Mouse (Mus musculus): ENCODE results near the gene Tapbp. TPM values are rescaled to one million over a fixed set of nuclear protein-coding genes. Genes with fewer than 3 reads are reported as not detected.

The Tapbp gene
- polyA plus RNA-seq, 1 experiment = 22.1 TPM

DNA sequence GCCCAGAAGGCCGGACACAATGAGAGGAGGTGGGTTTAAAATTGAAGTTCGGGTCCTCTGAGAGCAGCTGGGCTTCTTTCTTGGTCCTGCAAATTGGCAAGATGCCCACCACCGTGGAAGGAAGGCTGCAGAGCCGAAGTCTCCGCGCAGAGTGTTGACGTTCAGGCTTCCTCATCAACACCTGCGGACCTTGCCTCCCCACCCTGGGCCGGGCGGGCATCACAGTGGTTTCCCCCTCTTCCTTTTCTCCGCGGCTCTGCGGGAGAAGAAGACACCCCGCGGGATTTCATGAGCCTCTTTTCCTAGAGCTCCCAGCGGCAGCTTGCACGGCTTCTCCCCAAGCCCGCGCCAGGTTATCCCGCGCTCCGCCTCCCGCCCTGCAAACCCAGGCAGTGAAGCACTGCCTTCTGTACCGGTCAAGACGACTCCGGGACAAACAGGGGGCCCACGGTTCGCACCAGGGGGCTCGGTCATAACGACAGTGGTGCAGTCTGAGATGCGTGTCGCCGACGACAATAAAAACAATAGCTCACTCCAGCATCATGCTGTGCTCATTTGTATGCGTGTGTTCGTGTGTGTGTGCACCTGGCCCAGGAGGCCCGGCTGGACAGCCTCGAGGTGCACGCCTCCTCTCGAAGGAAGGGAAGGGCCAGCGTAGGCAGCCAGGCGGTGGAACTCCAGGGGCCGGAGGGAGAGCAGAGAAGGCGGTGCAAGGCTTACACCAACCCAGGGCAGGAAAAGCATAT, 7.2 kb upstream of the Tapbp start:
- Histone ChIP-seq H3K4me1 (ENCODE audit: control insufficient read depth, insufficient read depth, low read length) (peaks cover 1% of the 10 kb centered on the region; the same call in 1 of the 2 replicates), H3K4me3 (ENCODE audit: insufficient read depth, low read length) (peak overlapping the region; percentile 85), H3K27ac (ENCODE audit: insufficient read depth, low read length) (peak overlapping the region; percentile 33)
- TF ChIP-seq POLR2A (IDR thresholded peaks at IDR 0.05; ENCODE audit: extremely low read depth, insufficient read depth, low read length) (no peak), CTCF (IDR thresholded peaks at IDR 0.05; ENCODE audit: extremely low read depth, insufficient read depth, low read length) (no peak)

DNA sequence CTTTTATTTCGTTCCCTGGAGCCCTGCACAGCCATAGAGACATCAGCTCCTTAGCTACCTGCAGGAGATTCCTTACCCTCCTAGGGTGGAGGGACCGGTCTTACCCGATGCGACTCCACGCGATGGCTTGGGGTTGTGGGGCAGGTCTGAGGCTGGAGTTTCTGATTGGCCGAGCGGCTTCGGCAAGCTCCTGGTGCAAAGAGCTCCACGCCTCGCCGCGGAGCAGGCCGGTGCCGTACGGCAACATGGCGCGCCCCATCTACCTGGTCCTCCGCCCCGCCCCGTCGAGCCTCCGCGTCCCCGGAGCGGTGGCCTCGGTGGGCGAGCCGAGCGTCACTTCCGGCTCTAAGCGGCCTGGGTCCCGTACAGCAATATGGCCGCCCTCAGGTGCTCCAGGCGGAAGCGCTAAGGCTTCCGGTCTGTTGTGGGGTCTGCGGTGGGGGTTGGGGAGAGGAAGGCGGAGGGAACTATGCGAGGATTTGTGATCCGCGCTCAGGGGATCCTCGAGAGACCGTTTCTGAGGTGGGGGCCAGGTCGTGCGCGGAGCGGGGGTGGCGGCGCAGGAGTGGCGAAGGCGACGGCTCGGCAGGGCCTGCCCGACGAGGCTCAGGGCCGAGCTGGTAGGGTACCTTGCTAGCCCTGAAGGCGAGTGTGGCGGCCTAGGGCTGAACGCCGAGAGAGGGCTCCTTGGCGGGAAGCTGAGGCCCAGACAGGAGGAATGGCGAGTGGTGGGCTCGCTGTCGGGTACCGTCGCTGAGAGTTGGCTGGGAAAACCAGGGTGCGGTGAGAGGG, 6.4 kb upstream of the Tapbp start, which contains the start of gene Daxx:
Gene Daxx (plus strand): TSS at position 338 of the 792 bp plus-strand sequence.
- H3K27ac ChIP-seq (ENCODE audit: insufficient read depth, low read length) = peak within 1 kb of the TSS; percentile 79
- peaks cover 1% of the 10 kb centered on the region; the same call in 1 of the 2 replicates for H3K4me1 ChIP-seq (ENCODE audit: control insufficient read depth, insufficient read depth, low read length)
- no peak for TF ChIP-seq CTCF (IDR thresholded peaks at IDR 0.05; ENCODE audit: extremely low read depth, insufficient read depth, low read length)
- TF ChIP-seq POLR2A (IDR thresholded peaks at IDR 0.05; ENCODE audit: extremely low read depth, insufficient read depth, low read length) = peak; percentile 80
- H3K4me3 ChIP-seq (ENCODE audit: insufficient read depth, low read length) = peak within 1 kb of the TSS; percentile 85

DNA sequence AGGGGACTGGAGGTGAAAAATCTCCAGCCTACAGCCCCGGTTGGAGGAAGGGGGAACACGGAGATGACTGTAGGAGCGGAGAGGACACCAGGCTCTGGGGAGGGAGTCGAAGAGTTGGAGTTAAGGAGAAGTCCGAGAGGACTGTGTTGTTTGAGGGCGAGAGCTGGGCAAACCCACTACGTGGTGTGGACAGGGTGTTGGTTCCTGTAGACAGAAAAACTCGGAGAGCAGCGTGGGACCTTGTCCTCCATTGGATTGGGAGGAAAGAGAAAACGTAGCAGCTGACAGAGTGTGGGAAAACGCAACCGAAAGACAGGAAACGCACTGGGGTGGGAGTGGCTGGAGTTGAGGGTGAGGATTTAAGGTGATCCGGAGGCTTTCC, 5.8 kb upstream of the Tapbp start:
- Histone ChIP-seq H3K4me3 (ENCODE audit: insufficient read depth, low read length) (peak overlapping the region; percentile 85), H3K27ac (ENCODE audit: insufficient read depth, low read length) (peak overlapping the region; percentile 79), H3K4me1 (ENCODE audit: control insufficient read depth, insufficient read depth, low read length) (peaks cover 1% of the 10 kb centered on the region; the same call in 1 of the 2 replicates)
- TF ChIP-seq CTCF (IDR thresholded peaks at IDR 0.05; ENCODE audit: extremely low read depth, insufficient read depth, low read length) (no peak), POLR2A (IDR thresholded peaks at IDR 0.05; ENCODE audit: extremely low read depth, insufficient read depth, low read length) (no peak)

DNA sequence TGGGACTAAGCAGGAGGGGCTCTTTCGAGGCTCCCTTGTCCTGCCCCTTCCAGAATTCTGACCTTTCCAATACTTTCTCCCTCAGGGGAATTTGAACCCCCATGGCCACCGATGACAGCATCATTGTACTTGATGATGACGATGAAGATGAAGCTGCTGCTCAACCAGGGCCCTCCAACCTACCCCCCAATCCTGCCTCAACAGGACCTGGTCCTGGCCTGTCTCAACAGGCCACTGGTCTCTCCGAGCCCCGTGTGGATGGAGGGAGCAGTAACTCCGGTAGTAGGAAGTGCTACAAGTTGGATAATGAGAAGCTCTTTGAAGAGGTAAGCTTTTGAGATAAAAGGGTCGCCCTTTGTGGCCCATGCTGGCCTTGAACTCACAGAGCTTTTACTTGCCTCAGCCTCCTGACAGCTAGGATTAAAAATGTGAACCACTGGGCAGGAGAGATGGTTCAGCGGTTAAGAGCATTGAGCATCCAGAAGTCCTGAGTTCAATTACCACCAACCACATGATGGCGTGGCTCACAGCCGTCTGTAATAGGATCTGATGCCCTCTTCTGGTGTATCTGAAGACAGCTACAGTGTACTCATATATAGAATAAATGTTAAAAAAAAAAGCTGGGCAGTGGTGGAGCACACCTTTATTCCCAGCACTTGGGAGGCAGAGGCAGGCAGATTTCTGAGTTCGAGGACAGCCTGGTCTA, 5.2 kb upstream of the Tapbp start:
- no peak overlapping the region for H3K27ac ChIP-seq (ENCODE audit: insufficient read depth, low read length)

GRCm38 (mm10) chr17:33911052-33911812, 4.5 kb upstream of the Tapbp start:
- H3K4me1 ChIP-seq (ENCODE audit: control insufficient read depth, insufficient read depth, low read length) = peaks cover 1% of the 10 kb centered on the region; the same call in 1 of the 2 replicates
- no peak overlapping the region for H3K4me3 ChIP-seq (ENCODE audit: insufficient read depth, low read length)
- TF ChIP-seq POLR2A (IDR thresholded peaks at IDR 0.05; ENCODE audit: extremely low read depth, insufficient read depth, low read length) (no peak), CTCF (IDR thresholded peaks at IDR 0.05; ENCODE audit: extremely low read depth, insufficient read depth, low read length) (no peak)
- H3K27ac ChIP-seq (ENCODE audit: insufficient read depth, low read length) = no peak overlapping the region

More for the DNA sequence above, 5.2 kb upstream of the Tapbp start:
- peak overlapping the region; percentile 85; the same call in 1 of the 2 replicates for H3K4me3 ChIP-seq (ENCODE audit: insufficient read depth, low read length)
- TF ChIP-seq POLR2A (IDR thresholded peaks at IDR 0.05; ENCODE audit: extremely low read depth, insufficient read depth, low read length) = no peak
- TF ChIP-seq CTCF (IDR thresholded peaks at IDR 0.05; ENCODE audit: extremely low read depth, insufficient read depth, low read length) = no peak
- peaks cover 1% of the 10 kb centered on the region; the same call in 1 of the 2 replicates for H3K4me1 ChIP-seq (ENCODE audit: control insufficient read depth, insufficient read depth, low read length)

DNA sequence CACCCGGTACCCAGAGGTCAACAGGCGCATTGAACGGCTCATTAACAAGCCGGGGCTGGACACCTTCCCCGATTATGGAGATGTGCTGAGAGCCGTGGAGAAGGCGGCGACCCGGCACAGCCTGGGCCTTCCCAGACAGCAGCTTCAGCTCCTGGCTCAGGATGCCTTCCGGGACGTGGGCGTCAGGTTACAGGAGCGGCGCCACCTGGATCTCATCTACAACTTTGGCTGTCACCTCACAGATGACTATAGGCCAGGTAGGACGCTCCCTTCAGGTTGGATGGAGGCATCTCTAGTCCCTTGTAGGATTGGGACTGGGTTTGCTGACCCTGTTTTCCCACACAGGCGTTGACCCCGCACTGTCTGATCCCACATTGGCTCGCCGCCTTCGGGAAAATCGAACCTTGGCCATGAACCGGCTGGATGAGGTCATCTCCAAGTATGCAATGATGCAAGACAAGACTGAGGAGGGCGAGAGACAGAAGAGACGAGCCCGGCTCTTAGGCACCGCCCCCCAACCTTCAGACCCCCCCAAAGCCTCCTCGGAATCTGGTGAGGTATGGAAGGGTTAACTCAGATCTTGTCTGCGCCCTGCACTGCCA, 3.8 kb upstream of the Tapbp start:
- Histone ChIP-seq H3K4me3 (ENCODE audit: insufficient read depth, low read length) (no peak overlapping the region), H3K27ac (ENCODE audit: insufficient read depth, low read length) (no peak overlapping the region), H3K4me1 (ENCODE audit: control insufficient read depth, insufficient read depth, low read length) (peaks cover 1% of the 10 kb centered on the region; the same call in 1 of the 2 replicates)
- TF ChIP-seq POLR2A (IDR thresholded peaks at IDR 0.05; ENCODE audit: extremely low read depth, insufficient read depth, low read length) (no peak), CTCF (IDR thresholded peaks at IDR 0.05; ENCODE audit: extremely low read depth, insufficient read depth, low read length) (no peak)

- peaks cover 1% of the 10 kb centered on the region; the same call in 1 of the 2 replicates for H3K4me1 ChIP-seq (ENCODE audit: control insufficient read depth, insufficient read depth, low read length)
- no peak overlapping the region for H3K4me3 ChIP-seq (ENCODE audit: insufficient read depth, low read length)
- no peak overlapping the region for H3K27ac ChIP-seq (ENCODE audit: insufficient read depth, low read length)
- TF ChIP-seq CTCF (IDR thresholded peaks at IDR 0.05; ENCODE audit: extremely low read depth, insufficient read depth, low read length) (no peak), POLR2A (IDR thresholded peaks at IDR 0.05; ENCODE audit: extremely low read depth, insufficient read depth, low read length) (no peak)
Measured at GRCm38 (mm10) chr17:33913264-33913663, 2.4 kb upstream of the Tapbp start.

GRCm38 (mm10) chr17:33913905-33914304, 1.8 kb upstream of the Tapbp start:
- Histone ChIP-seq H3K27ac (ENCODE audit: insufficient read depth, low read length) (no peak overlapping the region), H3K4me3 (ENCODE audit: insufficient read depth, low read length) (no peak overlapping the region), H3K4me1 (ENCODE audit: control insufficient read depth, insufficient read depth, low read length) (peaks cover 1% of the 10 kb centered on the region; the same call in 1 of the 2 replicates)
- no peak for TF ChIP-seq POLR2A (IDR thresholded peaks at IDR 0.05; ENCODE audit: extremely low read depth, insufficient read depth, low read length)

All from cortical plate, adult 2 months (tissue).